Mouse (Mus musculus): ENCODE measurements around the gene Nagk.
"Not testable (repeated sequence)": the region's sequence is repeated elsewhere in the genome, so short reads cannot be mapped to it uniquely, and the experiment has no call there.

The Nagk gene

GRCm38 (mm10) chr6:83818996-83819395 is 24.2 kb downstream of the Nagk start:
- DNase-seq, result no peak

- DNase-seq, result no peak
Observed at GRCm38 (mm10) chr6:83820727-83821515, 26.1 kb downstream of the Nagk start.

- DNase-seq, result no peak
Observed at GRCm38 (mm10) chr6:83821856-83822255, 27.1 kb downstream of the Nagk start.

GRCm38 (mm10) chr6:83830941-83831605 is 36.3 kb downstream of the Nagk start:
- DNase-seq, result no peak

GRCm38 (mm10) chr6:83831606-83832123 is 36.9 kb downstream of the Nagk start, which contains the start of gene Paip2b:
TSS of gene Paip2b (minus strand) at chr6:83831741.
- peak; percentile 99 for DNase-seq

- DNase-seq, result not testable (repeated sequence)
Observed at GRCm38 (mm10) chr6:83832393-83832792, 37.6 kb downstream of the Nagk start.

- DNase-seq, result no peak
Observed at GRCm38 (mm10) chr6:83836826-83837225, 42.0 kb downstream of the Nagk start.

GRCm38 (mm10) chr6:83838046-83838445 is 43.3 kb downstream of the Nagk start:
- DNase-seq, result no peak

GRCm38 (mm10) chr6:83840086-83840485 is 45.3 kb downstream of the Nagk start:
- no peak for DNase-seq

- no peak for DNase-seq
Observed at GRCm38 (mm10) chr6:83844913-83845312, 50.1 kb downstream of the Nagk start.

GRCm38 (mm10) chr6:83846141-83846540 is 51.4 kb downstream of the Nagk start:
- no peak for DNase-seq

- no peak for DNase-seq
Observed at GRCm38 (mm10) chr6:83849446-83849845, 54.7 kb downstream of the Nagk start.
